Mouse (Mus musculus) kidney, adult 8-10 months (tissue): ENCODE measurements at regions not wholly inside any gene's neighbourhood (a gene's known extent, or its start where the extent isn't known, plus 50 kb on each side); places are given as distances from the start of the nearest gene placed in this dataset.

Experiments used
- DNase-seq, 2 experiments: peaks; one replicate each; pipeline ENCODE4 v3.0.0; 2022

- no peak for DNase-seq
These were observed 154.9 kb downstream of the Rps24 start for GRCm38 (mm10) chr14:24641853-24642252.

DNA sequence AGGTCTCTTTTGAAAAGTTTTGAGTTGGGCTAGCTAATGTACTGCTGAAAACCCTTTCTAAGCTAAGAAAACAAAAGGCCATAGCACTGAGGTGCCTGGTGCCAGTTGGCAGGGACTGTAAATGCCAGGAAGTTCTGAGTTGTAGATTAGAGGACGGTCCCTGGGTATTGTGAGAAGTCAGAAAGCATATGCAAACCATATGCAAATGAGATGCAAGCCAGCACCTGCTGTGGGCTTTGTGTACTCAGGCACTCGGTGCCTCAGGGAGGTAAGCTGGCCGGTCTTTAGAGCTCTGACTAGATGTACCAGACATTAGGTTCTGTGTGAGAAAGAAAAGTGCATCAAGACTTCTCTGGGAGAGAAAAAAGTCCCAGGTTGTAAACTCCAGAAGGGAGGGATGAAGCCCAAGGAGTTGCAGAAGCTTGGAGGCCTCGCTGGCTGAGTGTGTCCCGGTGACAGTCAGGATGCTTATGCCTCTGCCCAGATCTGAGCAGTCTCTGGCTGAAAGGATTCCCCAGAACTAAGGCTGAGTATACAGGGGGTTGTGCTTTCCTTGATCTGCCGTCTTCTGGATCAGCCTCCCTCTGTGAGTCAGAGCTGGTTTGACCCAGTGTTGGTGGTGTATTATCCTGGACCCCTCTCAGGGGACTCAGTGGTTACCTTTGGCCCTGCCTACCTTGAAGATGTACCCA is 157.3 kb downstream of the Rps24 start:
- no peak for DNase-seq

GRCm38 (mm10) chr14:24646239-24646848 is 159.4 kb downstream of the Rps24 start:
- DNase-seq, result peak in 1 of 2 experiments; percentile 5

GRCm38 (mm10) chr14:24647722-24648121 is 160.8 kb downstream of the Rps24 start:
- DNase-seq, result no peak

- no peak for DNase-seq
These were observed 163.4 kb downstream of the Rps24 start for GRCm38 (mm10) chr14:24650195-24650901.

GRCm38 (mm10) chr14:24650902-24651270 is 164.0 kb downstream of the Rps24 start:
- DNase-seq, result no peak

DNA sequence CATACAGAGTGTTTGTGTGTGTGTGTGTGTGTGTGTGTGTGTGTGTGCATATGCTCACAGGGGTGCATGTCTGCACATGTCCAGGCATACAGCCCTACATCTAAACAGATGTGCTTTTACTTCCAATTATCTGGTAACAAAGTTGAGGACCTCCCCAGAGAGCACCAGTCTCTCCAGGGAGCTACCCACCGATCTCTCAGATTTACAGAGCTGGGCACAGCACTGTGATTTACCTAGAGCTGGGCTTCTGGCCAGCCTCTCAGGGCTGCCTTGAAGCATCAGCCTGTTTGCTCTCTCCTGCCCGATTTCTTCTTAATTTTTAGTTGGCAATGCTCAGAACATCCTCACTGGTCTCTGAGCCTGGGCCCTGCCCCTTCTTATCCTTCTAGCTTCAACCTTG is 165.7 kb downstream of the Rps24 start:
- no peak for DNase-seq

GRCm38 (mm10) chr14:24655580-24655979 is 168.7 kb downstream of the Rps24 start:
- no peak for DNase-seq

- no peak for DNase-seq
These were observed 174.9 kb downstream of the Rps24 start for GRCm38 (mm10) chr14:24661797-24662196.

DNA sequence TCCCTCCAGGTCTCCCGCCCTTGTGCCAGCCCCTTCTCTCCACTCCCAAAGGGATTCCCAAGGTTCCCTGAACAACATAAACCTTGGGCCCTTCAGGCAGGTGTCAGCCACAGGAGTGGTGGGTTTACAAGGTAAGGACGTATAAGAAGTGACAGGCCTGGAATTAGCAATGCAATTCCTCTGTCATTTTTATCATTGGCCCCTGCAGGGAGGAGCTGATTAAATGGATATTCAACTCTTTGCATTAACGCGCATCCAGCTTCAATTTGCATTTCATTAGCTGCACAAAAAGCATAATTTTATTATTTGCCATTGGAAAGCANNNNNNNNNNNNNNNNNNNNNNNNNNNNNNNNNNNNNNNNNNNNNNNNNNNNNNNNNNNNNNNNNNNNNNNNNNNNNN is 178.3 kb downstream of the Rps24 start:
- no peak for DNase-seq
